Mouse (Mus musculus) lung, postnatal 0 days (tissue): ENCODE data around the gene Txnl4b.
A peak's percentile ranks its signal among the peaks of the same experiment; 100 is the strongest.

Source experiments
- CTCF ChIP-seq: IDR thresholded peaks from 2 replicates; pipeline ENCODE4 v1.5.1; 2016; ENCODE audit warnings: antibody characterized with exemption, mild to moderate bottlenecking
- EP300 ChIP-seq: IDR thresholded peaks from 2 replicates; pipeline ENCODE4 v1.6.1; 2016; ENCODE audit warnings: antibody characterized with exemption, mild to moderate bottlenecking, control low read depth

GRCm38 (mm10) chr8:109551663-109552062 lies 14.0 kb upstream of the Txnl4b start:
- TF ChIP-seq EP300, result no peak
- peak; percentile 65 for TF ChIP-seq CTCF
